Mouse (Mus musculus) embryonic fibroblast, embryonic 13.5 days (primary cell): ENCODE results near the gene Pfkfb4. TPM values are rescaled to one million over a fixed set of nuclear protein-coding genes. Genes with fewer than 3 reads are reported as not detected.

ENCODE experiments used
- H3K27ac ChIP-seq: 2 replicates; pipeline ENCODE4 v1.5.1; 2012; ENCODE audit warnings: low read length, control low read depth, inconsistent platforms; ENCODE audit not compliant: insufficient read depth
- H3K4me1 ChIP-seq: 2 replicates; pipeline ENCODE4 v1.6.1; 2011; ENCODE audit warnings: low read length; ENCODE audit not compliant: control insufficient read depth, insufficient read depth
- H3K4me3 ChIP-seq: 2 replicates; pipeline ENCODE4 v1.5.1; 2011; ENCODE audit warnings: mild to moderate bottlenecking, control low read depth, low read length; ENCODE audit not compliant: insufficient read depth
- CTCF ChIP-seq: IDR thresholded peaks from 2 replicates; pipeline ENCODE4 v1.5.1; 2011; ENCODE audit warnings: mild to moderate bottlenecking, control low read depth, low read length, moderate library complexity, borderline replicate concordance; ENCODE audit not compliant: insufficient read depth
- POLR2A ChIP-seq: IDR thresholded peaks from 2 replicates; pipeline ENCODE4 v1.6.1; 2011; ENCODE audit warnings: low read depth, mild to moderate bottlenecking, control low read depth, low read length, moderate library complexity
- polyA plus RNA-seq: library from polyadenylated mRNA; stranded (reverse); fragments of >200 nt; gene quantifications from 2 replicates; pipeline ENCODE4 v1.2.4, GENCODE M21; 2011; ENCODE audit warnings: low read depth; ENCODE audit not compliant: missing spikeins, insufficient read length

Gene Pfkfb4
- polyA plus RNA-seq = 6.0 and 7.1 TPM in 2 replicates

DNA sequence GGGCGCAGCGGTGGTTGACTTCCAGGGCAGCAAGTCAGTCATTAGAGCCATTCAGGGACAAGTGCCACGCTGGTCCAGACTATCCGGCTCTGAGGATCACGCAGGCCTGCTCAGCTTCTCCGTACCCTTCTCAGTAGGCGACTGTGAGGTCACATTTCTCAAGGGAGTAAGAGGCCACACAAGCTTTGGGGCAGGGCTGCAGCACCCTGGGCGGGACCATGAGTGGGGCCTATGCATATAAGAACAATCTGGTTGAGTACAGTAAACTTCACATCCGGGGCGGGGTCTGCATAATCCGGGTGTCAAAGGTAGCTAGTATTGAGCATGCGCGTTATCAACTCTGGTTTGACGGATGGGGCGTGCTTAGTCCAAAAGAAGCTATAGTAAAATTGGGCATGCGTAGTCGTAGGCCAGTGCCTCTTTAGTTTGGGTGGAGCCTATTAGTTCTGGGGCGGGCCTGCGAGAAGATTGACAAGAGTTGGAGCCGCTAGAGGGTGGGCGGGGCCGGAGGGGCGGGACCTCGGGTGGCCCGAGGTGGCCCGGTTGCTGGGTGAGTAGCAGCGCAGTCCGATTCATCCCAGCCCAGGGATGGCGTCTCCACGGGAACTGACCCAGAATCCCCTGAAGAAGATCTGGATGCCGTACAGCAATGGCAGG lies at the start of gene Pfkfb4:
Gene Pfkfb4, plus strand, starts transcription at position 351 of the 657 bp plus-strand sequence.
- peak within 1 kb of the TSS; percentile 79 for H3K27ac ChIP-seq
- H3K4me1 ChIP-seq = no peaks in the 10 kb centered on the region
- H3K4me3 ChIP-seq = peak within 1 kb of the TSS; percentile 87
- peak; percentile 97 for TF ChIP-seq POLR2A
- TF ChIP-seq CTCF = no peak

DNA sequence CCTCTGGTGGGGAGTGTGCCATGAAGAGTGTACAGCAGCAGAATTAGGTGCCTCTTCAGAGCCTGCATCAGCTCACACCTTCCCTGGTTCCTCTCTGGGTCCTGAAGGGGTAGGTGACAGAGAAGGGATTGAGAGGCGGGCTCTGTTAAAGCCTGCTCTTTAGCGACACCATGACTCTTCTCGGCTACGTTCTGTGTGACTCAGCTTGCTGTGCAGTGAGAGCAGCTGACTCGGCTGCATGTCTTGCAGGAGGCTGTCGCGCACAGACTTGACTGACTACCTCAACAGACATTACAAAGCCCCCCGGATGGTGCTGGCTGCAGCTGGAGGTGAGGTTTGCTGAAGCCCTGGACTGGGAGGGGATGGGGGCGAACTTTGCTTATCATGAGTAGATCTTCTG lies 46.5 kb upstream of the Pfkfb4 start:
- no peak for TF ChIP-seq CTCF
- Histone ChIP-seq H3K27ac (no peak overlapping the region), H3K4me3 (no peak overlapping the region), H3K4me1 (peaks cover 10% of the 10 kb centered on the region)

DNA sequence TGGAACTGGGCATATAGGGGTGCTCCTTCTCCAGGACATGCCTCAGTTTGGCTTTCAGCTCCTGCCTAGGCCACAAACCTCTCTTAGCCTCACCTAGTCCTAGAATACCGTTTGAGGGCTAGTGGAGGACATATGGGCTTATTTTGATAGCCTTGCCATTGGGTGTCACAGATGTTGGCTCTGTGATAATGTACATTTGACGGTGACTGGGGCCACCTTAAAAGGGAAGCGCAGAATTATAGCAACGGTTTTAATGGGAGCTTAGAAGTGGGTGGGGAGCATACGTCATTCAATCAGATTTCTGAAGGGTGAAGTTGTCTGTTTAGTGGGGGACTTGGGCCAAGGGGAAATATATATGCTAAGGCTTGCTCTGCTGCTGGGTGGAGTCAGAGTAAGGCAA lies 46.0 kb upstream of the Pfkfb4 start:
- H3K27ac ChIP-seq = no peak overlapping the region
- H3K4me3 ChIP-seq = no peak overlapping the region
- H3K4me1 ChIP-seq = peaks cover 14% of the 10 kb centered on the region
- TF ChIP-seq POLR2A (no peak), CTCF (no peak)

DNA sequence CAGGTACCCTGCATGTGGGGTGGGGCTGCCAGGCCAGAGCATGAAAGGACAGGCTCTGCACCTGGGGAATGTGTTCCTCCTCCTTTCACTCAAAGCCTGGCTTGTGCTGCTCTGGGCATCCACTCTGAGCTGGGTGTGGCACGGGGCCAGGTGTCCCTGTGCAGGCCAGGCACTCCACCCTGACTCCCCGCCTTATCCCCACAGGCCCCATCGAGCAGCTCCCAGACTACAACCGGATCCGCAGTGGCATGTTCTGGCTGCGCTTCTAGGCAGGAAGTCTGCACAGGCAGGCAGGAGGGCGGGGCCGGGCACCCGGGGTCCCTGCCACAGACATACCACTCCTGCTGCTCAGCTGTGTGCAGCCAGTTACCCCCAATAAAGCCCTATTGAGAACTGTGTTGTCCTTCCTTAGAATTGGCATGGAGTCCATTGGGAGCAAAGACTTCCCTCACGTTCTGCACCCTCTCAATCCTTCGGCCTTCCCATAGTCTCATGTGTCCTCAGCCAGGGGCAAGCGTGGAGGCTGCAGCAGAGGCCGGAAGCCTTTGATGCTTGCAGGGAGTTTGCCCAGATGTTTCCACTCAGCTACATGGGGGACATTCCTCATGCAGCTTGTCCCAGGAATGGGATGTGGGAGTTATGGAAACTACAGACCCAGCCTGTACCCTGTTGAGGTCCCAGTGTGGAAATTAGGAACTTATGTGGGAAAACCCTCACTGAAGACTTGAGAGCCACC lies 42.2 kb upstream of the Pfkfb4 start:
- no peak for TF ChIP-seq POLR2A
- no peak for TF ChIP-seq CTCF
- peaks cover 24% of the 10 kb centered on the region for H3K4me1 ChIP-seq
- no peak overlapping the region for H3K4me3 ChIP-seq
- peak overlapping the region; percentile 95 for H3K27ac ChIP-seq

DNA sequence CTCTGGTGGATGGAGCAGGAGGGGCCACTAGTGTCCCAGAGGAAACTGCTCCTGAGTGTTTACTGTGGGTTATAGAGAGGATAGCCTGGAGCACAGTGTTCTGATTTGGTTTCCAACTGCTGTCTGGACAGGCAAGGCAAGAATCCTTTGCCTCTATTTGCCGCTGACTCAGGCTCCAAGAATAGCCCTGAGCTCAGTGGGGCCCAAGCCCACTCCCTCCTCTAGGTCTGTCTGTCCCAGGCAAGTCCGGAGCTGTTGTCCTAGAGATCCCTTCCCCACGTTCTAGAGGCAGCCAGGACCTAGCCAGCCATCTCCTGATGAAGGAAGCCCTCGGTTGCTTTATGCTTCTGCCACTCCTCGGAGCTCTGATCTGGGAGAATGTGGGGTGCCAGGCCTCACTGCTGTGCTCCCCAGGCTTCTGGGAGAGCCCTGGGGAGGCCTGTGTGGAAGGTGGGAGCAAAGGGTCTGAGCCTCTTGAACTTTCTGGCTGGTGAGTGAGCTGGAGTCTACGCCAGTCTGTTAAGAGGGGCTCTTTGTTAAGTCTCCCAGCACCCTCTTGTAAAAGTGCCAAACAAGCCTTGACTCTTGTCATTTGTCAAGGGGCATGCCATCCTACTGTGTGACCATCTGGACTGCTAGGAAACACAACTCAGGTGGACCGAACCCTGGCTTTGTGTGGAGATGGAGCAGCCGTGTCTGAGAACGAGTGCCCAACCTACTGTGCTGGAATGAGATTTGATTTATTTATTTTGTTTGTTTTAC lies 41.4 kb upstream of the Pfkfb4 start:
- TF ChIP-seq CTCF (no peak), POLR2A (no peak)
- Histone ChIP-seq H3K27ac (peak overlapping the region; percentile 95), H3K4me1 (peaks cover 24% of the 10 kb centered on the region), H3K4me3 (no peak overlapping the region)

DNA sequence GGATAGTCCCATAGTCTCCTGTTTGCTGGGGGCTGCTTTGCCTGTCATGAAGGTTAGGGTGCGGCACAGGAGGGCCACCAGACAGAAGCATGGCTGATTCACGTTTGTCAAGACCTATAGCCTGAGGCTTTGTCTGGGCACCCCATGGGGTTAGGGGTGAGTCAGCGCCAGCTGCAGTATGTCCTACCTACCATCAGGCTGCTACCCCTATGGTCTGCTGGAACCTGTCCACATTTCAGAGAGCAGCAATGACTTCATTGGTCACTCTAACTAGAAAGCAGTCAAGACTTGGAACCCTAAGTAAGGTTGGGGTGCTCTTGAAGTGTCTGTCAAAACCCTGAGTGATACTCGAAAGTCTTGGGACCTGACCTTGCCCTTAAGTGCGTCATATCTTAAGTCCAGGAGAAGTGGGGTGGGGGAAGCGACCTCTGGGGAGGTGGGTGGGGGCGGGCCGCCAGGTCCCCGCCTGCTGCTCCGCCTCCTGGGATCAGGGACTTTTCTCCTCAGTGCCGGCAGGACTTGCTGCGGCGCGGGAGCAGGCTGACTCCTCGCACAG lies 38.4 kb upstream of the Pfkfb4 start, which contains the start of gene Col7a1:
Gene Col7a1, plus strand, starts transcription at position 506 of the 556 bp plus-strand sequence.
- no peak for TF ChIP-seq CTCF
- peak; percentile 85; the same call in 1 of the 2 replicates for TF ChIP-seq POLR2A
- peaks cover 26% of the 10 kb centered on the region for H3K4me1 ChIP-seq
- H3K27ac ChIP-seq = peak within 1 kb of the TSS; percentile 44
- H3K4me3 ChIP-seq = peak within 1 kb of the TSS; percentile 62

DNA sequence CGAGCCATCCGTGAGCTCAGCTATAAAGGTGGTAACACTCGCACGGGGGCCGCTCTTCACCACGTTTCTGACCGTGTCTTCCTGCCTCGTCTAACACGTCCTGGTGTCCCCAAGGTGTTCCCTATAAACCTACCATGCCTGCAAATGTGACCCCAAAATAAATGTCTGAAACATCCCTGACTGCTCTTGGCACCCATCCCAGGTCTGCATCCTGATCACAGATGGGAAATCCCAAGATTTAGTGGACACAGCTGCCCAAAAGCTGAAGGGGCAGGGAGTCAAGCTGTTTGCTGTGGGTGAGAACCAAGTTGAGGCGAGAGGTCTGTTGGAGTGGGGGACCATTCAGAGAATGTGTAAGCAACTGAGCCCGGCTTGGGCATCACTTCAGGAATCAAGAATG lies 36.3 kb upstream of the Pfkfb4 start:
- H3K4me3 ChIP-seq = no peak overlapping the region
- no peak for TF ChIP-seq POLR2A
- no peak for TF ChIP-seq CTCF
- no peak overlapping the region for H3K27ac ChIP-seq
- H3K4me1 ChIP-seq = peaks cover 14% of the 10 kb centered on the region

DNA sequence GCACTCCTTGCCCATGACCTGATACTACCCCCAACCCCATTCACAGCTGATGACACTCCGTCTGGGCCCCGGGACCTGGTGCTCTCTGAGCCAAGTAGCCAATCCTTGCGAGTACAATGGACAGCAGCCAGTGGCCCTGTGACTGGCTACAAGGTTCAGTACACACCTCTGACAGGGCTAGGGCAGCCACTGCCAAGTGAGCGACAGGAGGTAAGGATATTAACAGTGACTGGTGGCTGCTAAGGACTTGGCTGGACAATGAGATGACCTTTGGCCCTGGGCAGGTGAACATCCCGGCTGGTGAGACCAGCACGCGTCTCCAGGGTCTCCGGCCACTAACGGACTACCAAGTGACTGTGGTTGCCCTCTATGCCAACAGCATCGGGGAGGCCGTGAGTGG lies 35.7 kb upstream of the Pfkfb4 start:
- Histone ChIP-seq H3K4me1 (peaks cover 12% of the 10 kb centered on the region), H3K4me3 (no peak overlapping the region), H3K27ac (no peak overlapping the region)
- TF ChIP-seq POLR2A (no peak), CTCF (no peak)

DNA sequence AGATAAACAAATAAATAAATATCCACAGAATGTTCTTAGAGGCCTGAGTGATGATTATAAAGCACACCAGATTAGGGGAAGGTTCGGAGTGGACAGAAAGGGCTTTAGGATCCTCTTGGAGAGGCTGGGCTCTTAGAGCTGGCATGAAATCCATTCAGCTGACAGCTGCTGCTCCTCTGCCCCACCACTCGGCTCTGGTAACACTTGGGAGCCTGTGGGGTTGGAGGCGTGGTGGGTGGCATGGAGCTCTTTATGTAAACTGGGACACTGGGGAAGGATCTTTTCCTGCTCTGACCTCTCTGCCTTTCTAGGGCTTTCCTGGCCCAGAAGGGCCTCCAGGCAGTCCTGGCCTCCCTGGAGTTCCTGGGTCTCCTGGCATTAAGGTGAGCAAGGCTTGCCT lies 28.0 kb upstream of the Pfkfb4 start:
- no peaks in the 10 kb centered on the region for H3K4me1 ChIP-seq
- no peak overlapping the region for H3K27ac ChIP-seq
- no peak for TF ChIP-seq POLR2A
- no peak for TF ChIP-seq CTCF
- H3K4me3 ChIP-seq = no peak overlapping the region
